Mouse (Mus musculus): ENCODE results near the gene Tab1. TPM values are rescaled to one million over a fixed set of nuclear protein-coding genes. Genes with fewer than 3 reads are reported as not detected.

The Tab1 gene
- total and polyA plus RNA-seq, 3 experiments: 11.6 to 17.7 (median 12.0) TPM

DNA sequence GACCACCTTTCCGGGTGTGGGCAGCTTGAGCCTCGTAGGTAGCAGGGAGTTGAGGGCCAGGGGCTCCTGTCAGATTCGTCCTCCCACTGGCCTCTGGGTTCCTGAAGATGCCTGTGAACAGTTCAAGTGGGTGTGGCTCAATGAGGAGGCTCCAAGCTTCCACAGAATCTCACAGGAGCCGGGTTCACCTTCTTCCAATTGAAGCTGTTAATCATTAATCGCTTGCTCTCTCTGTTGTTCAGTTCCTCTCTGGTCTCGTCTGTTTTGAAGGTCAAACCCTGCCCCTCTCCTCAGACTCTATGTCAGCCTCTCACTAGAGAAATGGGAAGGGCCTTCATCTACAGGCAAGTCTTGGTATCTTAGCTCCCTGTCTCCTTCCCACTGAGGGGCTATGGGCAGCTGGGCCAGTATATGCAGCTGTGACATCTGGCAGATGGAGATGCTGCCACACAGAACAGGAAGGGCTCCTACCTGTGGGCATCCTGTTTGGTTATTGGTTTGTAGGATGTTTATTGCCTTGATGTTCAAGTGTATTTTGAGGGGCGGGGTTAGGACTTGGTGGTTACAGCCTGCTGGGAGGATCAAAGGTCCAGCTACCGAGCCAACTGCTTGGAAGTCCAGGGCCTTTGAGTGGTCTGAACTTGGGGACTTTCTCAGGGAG lies 58.8 kb downstream of the Tab1 start:
- dilution Hi-C loops (cut with MboI; ENCODE audit: extremely low pct_ligation_motif_present, extremely low pct_unique_long_range_greater_than_20kb, low sequenced_read_pairs) (no loop called here), in situ Hi-C loops (cut with MboI; ENCODE audit: low pct_ligation_motif_present, low pct_unique_long_range_greater_than_20kb, low sequenced_read_pairs) (no loop called here)
- no peak overlapping the region for H3K4me3 ChIP-seq (replicated peaks in 1 of 3; ENCODE audit: low read depth in 2 of 3, low read length in 2 of 3, poor library complexity in 1 of 3)
- no peaks in the 10 kb centered on the region for H3K36me3 ChIP-seq (replicated peaks in 1 of 2; ENCODE audit: control insufficient read depth in 1 of 2, insufficient read depth in 1 of 2, low read length in 1 of 2)
- H3K4me1 ChIP-seq (ENCODE audit: control insufficient read depth in 1 of 2, insufficient read depth in 2 of 2): peaks cover 13 to 38% of the 10 kb centered on the region in 2 experiments
- no peak overlapping the region for H3K9ac ChIP-seq (ENCODE audit: insufficient read depth, low read depth)
- peaks cover 3% of the 10 kb centered on the region for H3K9me3 ChIP-seq (replicated peaks; ENCODE audit: low read length)
- H3K27ac ChIP-seq (ENCODE audit: insufficient read depth, low read depth): no peak overlapping the region
- peak; percentile 10 for DNase-seq (ENCODE audit: extremely low read depth)
- no peak for TF ChIP-seq CHD1 (IDR thresholded peaks at IDR 0.05; ENCODE audit: low read depth, low read length)
- TF ChIP-seq BHLHE40 (IDR thresholded peaks at IDR 0.05; ENCODE audit: low read depth, low read length): no peak
- TF ChIP-seq E2F4 (IDR thresholded peaks at IDR 0.05; ENCODE audit: insufficient replicate concordance, low read depth, low read length): no peak
- no peak for TF ChIP-seq SMC3 (IDR thresholded peaks at IDR 0.05; ENCODE audit: low read depth, low read length)
- TF ChIP-seq USF1 (IDR thresholded peaks at IDR 0.05; ENCODE audit: low read depth, low read length): no peak
- TF ChIP-seq TBP (conservative IDR thresholded peaks at IDR 0.05; ENCODE audit: low read depth, low read length): no peak
- peaks cover 21% of the 10 kb centered on the region for H3K27me3 ChIP-seq (replicated peaks)
- H3K79me2 ChIP-seq (replicated peaks; ENCODE audit: control insufficient read depth, extremely low read depth, insufficient read depth, poor library complexity, severe bottlenecking): no peaks in the 10 kb centered on the region
- H3K4me2 ChIP-seq (ENCODE audit: insufficient read depth, low read depth, poor library complexity, severe bottlenecking): no peak overlapping the region

DNA sequence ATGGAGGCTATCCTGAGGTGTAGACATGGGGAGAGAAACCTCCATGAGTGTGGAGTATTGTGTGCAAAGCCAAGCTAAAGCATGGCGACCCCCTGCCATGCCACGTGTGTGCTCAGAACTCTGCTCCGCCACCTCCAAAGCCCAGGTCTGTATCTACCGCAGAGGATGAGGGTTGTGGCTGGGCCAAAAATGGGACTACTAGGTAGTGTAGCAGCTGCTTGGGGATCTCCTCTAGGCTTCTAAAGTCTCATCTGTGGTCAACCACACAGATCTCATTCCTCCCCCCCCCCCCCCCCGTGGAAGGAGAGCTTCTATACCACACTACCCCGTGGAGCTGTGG lies 59.3 kb downstream of the Tab1 start:
- peaks cover 20% of the 10 kb centered on the region for H3K27me3 ChIP-seq (replicated peaks)
- peak; percentile 58 for DNase-seq (ENCODE audit: extremely low read depth)

More for the DNA sequence above, 59.3 kb downstream of the Tab1 start:
- Histone ChIP-seq H3K4me1 (ENCODE audit: control insufficient read depth in 1 of 2, insufficient read depth in 2 of 2) (peaks cover 13 to 38% of the 10 kb centered on the region in 2 experiments), H3K36me3 (replicated peaks in 1 of 2; ENCODE audit: control insufficient read depth in 1 of 2, insufficient read depth in 1 of 2, low read length in 1 of 2) (no peaks in the 10 kb centered on the region), H3K79me2 (replicated peaks; ENCODE audit: control insufficient read depth, extremely low read depth, insufficient read depth, poor library complexity, severe bottlenecking) (no peaks in the 10 kb centered on the region), H3K4me3 (replicated peaks in 1 of 3; ENCODE audit: low read depth in 2 of 3, low read length in 2 of 3, poor library complexity in 1 of 3) (no peak overlapping the region), H3K27ac (ENCODE audit: insufficient read depth, low read depth) (no peak overlapping the region), H3K9ac (ENCODE audit: insufficient read depth, low read depth) (no peak overlapping the region), H3K4me2 (ENCODE audit: insufficient read depth, low read depth, poor library complexity, severe bottlenecking) (no peak overlapping the region), H3K9me3 (replicated peaks; ENCODE audit: low read length) (peaks cover 3% of the 10 kb centered on the region)
- in situ Hi-C loops (cut with MboI; ENCODE audit: low pct_ligation_motif_present, low pct_unique_long_range_greater_than_20kb, low sequenced_read_pairs) (no loop called here), dilution Hi-C loops (cut with MboI; ENCODE audit: extremely low pct_ligation_motif_present, extremely low pct_unique_long_range_greater_than_20kb, low sequenced_read_pairs) (no loop called here)
- no peak for TF ChIP-seq ZKSCAN1 (IDR thresholded peaks at IDR 0.05; ENCODE audit: borderline replicate concordance, low read depth, low read length)
- no peak for TF ChIP-seq E2F4 (IDR thresholded peaks at IDR 0.05; ENCODE audit: insufficient replicate concordance, low read depth, low read length)
- TF ChIP-seq USF2 (conservative IDR thresholded peaks at IDR 0.05; ENCODE audit: low read depth, low read length): no peak
- TF ChIP-seq MXI1 (IDR thresholded peaks at IDR 0.05; ENCODE audit: low read depth, low read length): 0 out of 2 replicates have a peak, but pooled peaks have one; percentile 34
- TF ChIP-seq MYC (IDR thresholded peaks at IDR 0.05; ENCODE audit: low read depth, low read length): 0 out of 2 replicates have a peak, but pooled peaks have one; percentile 70
- TF ChIP-seq NELFE (IDR thresholded peaks at IDR 0.05; ENCODE audit: low read depth, low read length): no peak
- TF ChIP-seq PAX5 (IDR thresholded peaks at IDR 0.05; ENCODE audit: low read length): no peak
- TF ChIP-seq BHLHE40 (IDR thresholded peaks at IDR 0.05; ENCODE audit: low read depth, low read length): 0 out of 2 replicates have a peak, but pooled peaks have one; percentile 29
- TF ChIP-seq ZC3H11A (IDR thresholded peaks at IDR 0.05; ENCODE audit: low read depth, low read length): no peak
- peak; percentile 25; the same call in 1 of the 2 replicates for TF ChIP-seq MAZ (IDR thresholded peaks at IDR 0.05; ENCODE audit: low read depth, low read length)
- TF ChIP-seq EP300 (IDR thresholded peaks at IDR 0.05; ENCODE audit: low read length): 0 out of 2 replicates have a peak, but pooled peaks have one; percentile 39
- peak; percentile 27; the same call in 1 of the 2 replicates for TF ChIP-seq TCF12 (IDR thresholded peaks at IDR 0.05; ENCODE audit: low read depth, low read length)
- TF ChIP-seq CTCF (conservative IDR thresholded peaks at IDR 0.05 in 1 of 2, IDR thresholded peaks at IDR 0.05 in 1 of 2; ENCODE audit: low read depth in 2 of 2, low read length in 2 of 2): no peak
- peak; percentile 58 for TF ChIP-seq MAX (IDR thresholded peaks at IDR 0.05; ENCODE audit: low read length)
- peak; percentile 51; the same call in 1 of the 2 replicates for TF ChIP-seq ETS1 (conservative IDR thresholded peaks at IDR 0.05; ENCODE audit: low read depth, low read length)
- no peak for TF ChIP-seq POLR2A (IDR thresholded peaks at IDR 0.05; ENCODE audit: low read depth, low read length)
- TF ChIP-seq JUN (IDR thresholded peaks at IDR 0.05; ENCODE audit: insufficient read depth, low read depth, low read length): no peak
- TF ChIP-seq POLR2AphosphoS2 (IDR thresholded peaks at IDR 0.05; ENCODE audit: low read depth, low read length): no peak
- TF ChIP-seq GABPA (IDR thresholded peaks at IDR 0.05; ENCODE audit: insufficient replicate concordance, low read depth, low read length): no peak
- no peak for TF ChIP-seq RAD21 (IDR thresholded peaks at IDR 0.05; ENCODE audit: low read depth, low read length)
- TF ChIP-seq MAFK (IDR thresholded peaks at IDR 0.05; ENCODE audit: insufficient replicate concordance, low read length): 0 out of 2 replicates have a peak, but pooled peaks have one; percentile 19
- no peak for TF ChIP-seq NRF1 (IDR thresholded peaks at IDR 0.05; ENCODE audit: low read depth, low read length)
- peak; percentile 57 for TF ChIP-seq MEF2A (IDR thresholded peaks at IDR 0.05; ENCODE audit: borderline replicate concordance, low read depth, low read length)

Data from CH12.LX (cell line).